Mouse (Mus musculus) right cerebral cortex, postnatal 36 days (tissue): ENCODE measurements around the gene Ets2.
"Not testable (repeated sequence)": the region's sequence is repeated elsewhere in the genome, so short reads cannot be mapped to it uniquely, and the experiment has no call there.

Experiments
- DNase-seq, 2 experiments: peaks; one replicate each; pipeline ENCODE4 v3.0.0; 2022; ENCODE audit warnings: low spot score in 2 of 2, mixed read lengths in 1 of 2

Ets2 gene

GRCm38 (mm10) chr16:95699721-95700120 lies 2.2 kb upstream of the Ets2 start:
- no peak for DNase-seq

- no peak for DNase-seq
These were observed 1.7 kb upstream of the Ets2 start for GRCm38 (mm10) chr16:95700224-95700623.

- DNase-seq = peak in 1 of 2 experiments; percentile 22
These were observed 979 bp downstream of the Ets2 start for GRCm38 (mm10) chr16:95702562-95703545.

- no peak for DNase-seq
These were observed 2.1 kb downstream of the Ets2 start for GRCm38 (mm10) chr16:95703958-95704357.

- DNase-seq = no peak
These were observed 2.9 kb downstream of the Ets2 start for GRCm38 (mm10) chr16:95704662-95705330.

GRCm38 (mm10) chr16:95705771-95706170 lies 3.9 kb downstream of the Ets2 start:
- DNase-seq = no peak

- no peak for DNase-seq
These were observed 6.5 kb downstream of the Ets2 start for GRCm38 (mm10) chr16:95708211-95709004.

- DNase-seq = no peak
These were observed 7.3 kb downstream of the Ets2 start for GRCm38 (mm10) chr16:95709175-95709574.

GRCm38 (mm10) chr16:95710129-95710528 lies 8.3 kb downstream of the Ets2 start:
- no peak for DNase-seq

GRCm38 (mm10) chr16:95712121-95712520 lies 10.2 kb downstream of the Ets2 start:
- no peak for DNase-seq

GRCm38 (mm10) chr16:95713077-95713476 lies 11.2 kb downstream of the Ets2 start:
- DNase-seq = not testable (repeated sequence)

- DNase-seq = no peak
These were observed 13.2 kb downstream of the Ets2 start for GRCm38 (mm10) chr16:95715026-95715425.

- DNase-seq = no peak
These were observed 14.3 kb downstream of the Ets2 start for GRCm38 (mm10) chr16:95716061-95716706.

GRCm38 (mm10) chr16:95717631-95718030 lies 15.8 kb downstream of the Ets2 start:
- no peak for DNase-seq

- no peak for DNase-seq
These were observed 16.2 kb downstream of the Ets2 start for GRCm38 (mm10) chr16:95718119-95718518.

- DNase-seq = no peak
These were observed 18.7 kb downstream of the Ets2 start for GRCm38 (mm10) chr16:95720532-95720931.

- no peak for DNase-seq
These were observed 22.4 kb downstream of the Ets2 start for GRCm38 (mm10) chr16:95724251-95724650.

- DNase-seq = no peak
These were observed 22.9 kb downstream of the Ets2 start for GRCm38 (mm10) chr16:95724776-95725175.

GRCm38 (mm10) chr16:95726802-95727201 lies 24.9 kb downstream of the Ets2 start:
- no peak for DNase-seq

- DNase-seq = no peak
These were observed 26.9 kb downstream of the Ets2 start for GRCm38 (mm10) chr16:95728453-95729435.
